Mouse (Mus musculus) small intestine, adult 2 months (tissue): ENCODE data around the gene Rap1a.

Experiments used
- CTCF ChIP-seq: fragments of 200-500 bp; IDR thresholded peaks from 2 replicates; pipeline ENCODE4 v1.5.1; 2012; ENCODE audit warnings: low read depth, mild to moderate bottlenecking, control low read depth, inconsistent platforms, low read length, moderate library complexity, mixed read lengths; ENCODE audit not compliant: insufficient replicate concordance, insufficient read length; ENCODE audit errors: extremely low read depth
- POLR2A ChIP-seq: fragments of 200-500 bp; IDR thresholded peaks from 2 replicates; pipeline ENCODE4 v1.6.1; 2012; ENCODE audit warnings: low read depth, mild to moderate bottlenecking, control low read depth, inconsistent platforms, low read length, moderate library complexity

DNA sequence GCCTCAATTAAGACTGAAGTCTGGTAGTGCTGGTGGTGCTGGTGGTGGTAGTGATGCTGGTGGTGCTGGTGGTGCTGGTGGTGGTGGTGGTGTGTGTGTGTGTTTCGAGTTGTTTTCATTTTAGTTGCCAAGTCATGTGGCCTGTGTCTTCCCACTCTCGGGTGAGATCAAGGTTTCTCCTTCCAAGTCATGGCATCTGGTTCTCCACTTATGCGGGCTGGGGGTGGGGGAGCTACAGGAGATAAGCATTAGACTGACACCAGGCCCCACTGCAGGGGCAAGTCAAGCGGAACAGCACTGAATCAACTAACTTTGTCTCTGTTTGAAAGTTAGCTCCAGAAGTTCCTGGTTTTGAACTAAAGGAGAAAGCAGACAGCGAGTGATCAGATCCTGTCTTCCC, 23.0 kb upstream of the Rap1a start:
- no peak for TF ChIP-seq CTCF
- no peak for TF ChIP-seq POLR2A
